Mouse (Mus musculus) forebrain, embryonic 11.5 days (tissue): Measurements from ENCODE around the gene Efnb2. TPM values are rescaled to one million over a fixed set of nuclear protein-coding genes. Genes with fewer than 3 reads are reported as not detected.

Experiments
- ATAC-seq: fragments of 200-750 bp; cut with Nextera tagmentation; replicated peaks from 2 replicates; pipeline ENCODE4 v1.8.0; 2017; ENCODE audit warnings: moderate TSS enrichment; ENCODE audit not compliant: low FRiP score
- DNase-seq: peaks from one replicate; pipeline ENCODE4 v3.0.0-alpha.2; 2017; ENCODE audit warnings: low spot score
- H3K27ac ChIP-seq: fragments of 300-500 bp; sonication (generic); 2 replicates; pipeline ENCODE4 v1.5.1; 2014; ENCODE audit warnings: low read depth, low read length
- H3K27me3 ChIP-seq: fragments of 300-500 bp; sonication (generic); 2 replicates; pipeline ENCODE4 v1.6.1; 2014; ENCODE audit warnings: mild to moderate bottlenecking, low read length, mixed read lengths; ENCODE audit not compliant: control insufficient read depth, insufficient read depth
- H3K36me3 ChIP-seq: fragments of 300-500 bp; sonication (generic); 2 replicates; pipeline ENCODE4 v1.6.1; 2014; ENCODE audit warnings: mild to moderate bottlenecking, low read length, moderate library complexity, mixed read lengths; ENCODE audit not compliant: control insufficient read depth, insufficient read depth
- H3K4me1 ChIP-seq: fragments of 300-500 bp; sonication (generic); replicated peaks from 2 replicates; pipeline ENCODE4 v1.6.1; 2014; ENCODE audit warnings: low read length, mixed read lengths; ENCODE audit not compliant: control insufficient read depth, insufficient read depth
- H3K4me2 ChIP-seq: fragments of 300-500 bp; sonication (generic); 2 replicates; pipeline ENCODE4 v1.6.1; 2014; ENCODE audit warnings: low read depth, mild to moderate bottlenecking, low read length, moderate library complexity, mixed read lengths; ENCODE audit not compliant: severe bottlenecking
- H3K4me3 ChIP-seq: fragments of 300-500 bp; sonication (generic); 2 replicates; pipeline ENCODE4 v1.5.1; 2014; ENCODE audit warnings: low read depth, low read length
- H3K9ac ChIP-seq: fragments of 300-500 bp; sonication (generic); 2 replicates; pipeline ENCODE4 v1.6.1; 2014; ENCODE audit warnings: low read length
- H3K9me3 ChIP-seq: fragments of 300-500 bp; sonication (generic); 2 replicates; pipeline ENCODE4 v1.6.1; 2016; ENCODE audit warnings: low read length, mixed read lengths; ENCODE audit not compliant: control insufficient read depth
- WGBS: fragments of 180-500 bp; shearing (Covaris S2); extraction: QIAGEN DNeasy Blood & Tissue Kit; methylation state at CpG from one replicate; pipeline ENCODE4 v1.1.7; 2014; 5-methylcytosine and 5-hydroxymethylcytosine counted together
- polyA plus RNA-seq: library from polyadenylated mRNA; unstranded; fragments of >200 nt; fragmentation: Nextera tagmentation; extraction: Ambion mirVana; gene quantifications from 2 replicates; pipeline ENCODE4 v1.2.1, GENCODE M21; 2014

Efnb2 gene
- polyA plus RNA-seq, 1 experiment from 2014 or later, result 51.8 TPM

DNA sequence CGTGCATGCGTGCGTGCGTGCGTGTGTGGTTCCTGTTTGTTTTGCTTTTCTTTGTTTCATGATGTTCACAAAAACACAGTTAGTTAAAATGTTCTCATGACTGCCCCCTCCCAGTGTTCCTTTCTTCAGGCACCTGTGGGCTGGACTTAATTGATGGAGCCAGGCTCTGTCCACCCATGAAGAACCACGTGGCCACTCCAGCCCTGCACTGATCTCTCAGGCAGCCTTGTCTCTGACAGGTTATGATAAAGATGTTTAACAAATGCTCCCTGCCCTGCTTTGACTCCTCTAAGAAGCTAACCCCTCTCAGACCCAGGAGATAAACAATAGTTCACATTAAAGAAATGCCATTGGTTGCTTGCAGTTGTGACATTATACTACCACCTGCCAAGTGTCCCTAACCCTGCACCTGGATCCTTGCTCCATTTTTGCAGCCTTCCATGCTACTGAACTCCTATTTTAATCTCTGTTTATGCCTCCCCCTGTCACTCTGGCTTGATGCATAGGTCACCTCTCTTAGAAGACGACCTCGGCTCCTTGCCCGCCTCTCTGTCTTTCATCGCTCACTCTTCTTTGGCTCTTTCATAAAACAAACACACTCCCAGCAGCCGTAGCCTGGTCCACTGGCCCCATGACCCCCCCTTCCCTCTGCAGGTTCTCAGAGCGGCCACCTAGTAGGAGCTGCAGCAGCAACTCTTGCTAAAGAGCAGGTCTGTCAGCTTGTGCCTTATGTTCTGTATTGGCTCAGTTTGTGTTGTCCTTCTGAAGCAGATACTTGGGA lies 65.0 kb downstream of the Efnb2 start:
- H3K4me3 ChIP-seq, result no peak overlapping the region
- DNase-seq (peak; percentile 42), ATAC-seq (no peak)
- H3K9me3 ChIP-seq, result no peaks in the 10 kb centered on the region
- 63% methylated on average over 12 of the region's 12 CpGs for WGBS
- H3K36me3 ChIP-seq, result no peaks in the 10 kb centered on the region
- H3K27me3 ChIP-seq, result no peaks in the 10 kb centered on the region; the same call in 1 of the 2 replicates
- no peaks in the 10 kb centered on the region; the same call in 1 of the 2 replicates for H3K4me1 ChIP-seq
- no peak overlapping the region for H3K27ac ChIP-seq
- H3K4me2 ChIP-seq, result no peak overlapping the region
- H3K9ac ChIP-seq, result no peak overlapping the region

- H3K27me3 ChIP-seq, result no peaks in the 10 kb centered on the region; the same call in 1 of the 2 replicates
- ATAC-seq, result no peak
- 83% methylated on average over 7 of the region's 7 CpGs for WGBS
Observed at GRCm38 (mm10) chr8:8593812-8594211, 67.2 kb downstream of the Efnb2 start.

DNA sequence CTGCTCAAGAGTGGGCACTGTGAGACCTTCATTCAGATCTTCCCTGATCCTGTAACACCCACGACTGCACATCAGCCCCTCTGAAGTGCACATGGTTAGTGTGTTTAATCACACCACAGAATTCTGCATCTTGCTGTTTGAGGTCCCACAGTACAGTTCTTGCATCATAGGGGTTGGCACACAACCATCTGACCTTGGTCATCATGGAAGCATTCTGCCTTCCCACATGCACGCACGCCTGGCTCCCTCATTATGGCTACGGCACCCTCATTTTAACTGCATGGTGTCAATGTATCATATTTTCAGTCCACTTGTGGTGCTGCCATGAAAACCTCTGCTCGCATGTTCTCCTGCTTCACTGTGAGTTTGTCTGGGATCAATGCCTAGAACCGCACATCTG lies 67.7 kb downstream of the Efnb2 start:
- no peak overlapping the region for H3K27ac ChIP-seq
- H3K9me3 ChIP-seq, result no peaks in the 10 kb centered on the region
- no peak overlapping the region for H3K4me2 ChIP-seq
- no peak overlapping the region for H3K9ac ChIP-seq
- H3K36me3 ChIP-seq, result no peaks in the 10 kb centered on the region
- H3K27me3 ChIP-seq, result no peaks in the 10 kb centered on the region; the same call in 1 of the 2 replicates
- H3K4me3 ChIP-seq, result no peak overlapping the region
- 96% methylated on average over 6 of the region's 6 CpGs for WGBS
- ATAC-seq (no peak), DNase-seq (peak; percentile 3)
- no peaks in the 10 kb centered on the region; the same call in 1 of the 2 replicates for H3K4me1 ChIP-seq

More at GRCm38 (mm10) chr8:8593812-8594211, 67.2 kb downstream of the Efnb2 start:
- Histone ChIP-seq H3K27ac (no peak overlapping the region), H3K9me3 (no peaks in the 10 kb centered on the region), H3K4me2 (no peak overlapping the region), H3K36me3 (no peaks in the 10 kb centered on the region), H3K9ac (no peak overlapping the region), H3K4me1 (no peaks in the 10 kb centered on the region; the same call in 1 of the 2 replicates), H3K4me3 (no peak overlapping the region)
- no peak for DNase-seq

- 90% methylated on average over 3 of the region's 3 CpGs for WGBS
- no peak overlapping the region for H3K9ac ChIP-seq
- no peaks in the 10 kb centered on the region; the same call in 1 of the 2 replicates for H3K4me1 ChIP-seq
- no peaks in the 10 kb centered on the region for H3K9me3 ChIP-seq
- no peaks in the 10 kb centered on the region; the same call in 1 of the 2 replicates for H3K27me3 ChIP-seq
- no peaks in the 10 kb centered on the region for H3K36me3 ChIP-seq
- H3K27ac ChIP-seq, result no peak overlapping the region
- DNase-seq, result peak; percentile 35
- no peak overlapping the region for H3K4me2 ChIP-seq
- H3K4me3 ChIP-seq, result no peak overlapping the region
- ATAC-seq, result no peak
Observed at GRCm38 (mm10) chr8:8592331-8592730, 68.7 kb downstream of the Efnb2 start.

- 86% methylated on average over 4 of the region's 4 CpGs for WGBS
- no peak overlapping the region for H3K27ac ChIP-seq
- no peak overlapping the region for H3K4me2 ChIP-seq
Observed at GRCm38 (mm10) chr8:8583981-8584377, 77.1 kb downstream of the Efnb2 start.

GRCm38 (mm10) chr8:8583290-8583980 lies 77.6 kb downstream of the Efnb2 start:
- WGBS, result 90% methylated on average over 4 of the region's 4 CpGs
- Histone ChIP-seq H3K27ac (no peak overlapping the region), H3K4me2 (no peak overlapping the region), H3K9me3 (no peaks in the 10 kb centered on the region), H3K4me1 (no peaks in the 10 kb centered on the region), H3K36me3 (no peaks in the 10 kb centered on the region), H3K9ac (no peak overlapping the region), H3K4me3 (no peak overlapping the region), H3K27me3 (no peaks in the 10 kb centered on the region)
- DNase-seq, result no peak
- ATAC-seq, result no peak

More at GRCm38 (mm10) chr8:8583981-8584377, 77.1 kb downstream of the Efnb2 start:
- Histone ChIP-seq H3K4me3 (no peak overlapping the region), H3K9me3 (no peaks in the 10 kb centered on the region), H3K9ac (no peak overlapping the region), H3K4me1 (no peaks in the 10 kb centered on the region), H3K36me3 (no peaks in the 10 kb centered on the region), H3K27me3 (no peaks in the 10 kb centered on the region)
- no peak for ATAC-seq
- DNase-seq, result no peak

DNA sequence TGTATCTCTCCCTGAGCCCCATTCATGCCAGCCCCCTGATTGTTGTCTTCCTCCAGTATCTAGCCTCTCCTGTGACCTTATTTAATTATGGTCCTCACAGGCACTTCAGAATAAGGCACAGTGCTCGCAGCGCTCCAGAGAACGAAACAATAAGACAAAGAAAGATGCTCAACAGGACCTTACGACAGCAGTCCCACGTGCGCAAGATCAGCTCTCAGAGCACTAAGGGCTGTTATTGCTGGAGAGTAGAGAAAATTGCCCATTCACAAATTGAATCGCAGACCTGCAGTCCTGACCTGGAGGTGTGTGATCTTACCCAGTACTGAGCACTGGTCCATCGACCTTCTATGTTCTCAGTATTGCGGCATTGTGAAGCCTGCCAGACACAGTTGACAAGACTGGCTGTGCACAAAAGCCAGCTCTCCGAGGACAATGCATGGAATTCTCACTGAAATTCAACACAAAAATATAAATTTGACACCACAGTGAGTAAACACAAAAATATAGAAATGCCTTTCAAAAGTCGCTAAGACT lies 83.2 kb downstream of the Efnb2 start:
- peaks cover 9% of the 10 kb centered on the region; the same call in 1 of the 2 replicates for H3K4me1 ChIP-seq
- 0 out of 2 replicates have a peak, but pooled peaks cover 2% of the 10 kb centered on the region for H3K27me3 ChIP-seq
- H3K9ac ChIP-seq, result no peak overlapping the region
- H3K9me3 ChIP-seq, result no peaks in the 10 kb centered on the region
- 47% methylated on average over 11 of the region's 11 CpGs for WGBS
- H3K36me3 ChIP-seq, result no peaks in the 10 kb centered on the region
- ATAC-seq (no peak), DNase-seq (no peak)
- no peak overlapping the region for H3K4me2 ChIP-seq
- H3K4me3 ChIP-seq, result no peak overlapping the region
- no peak overlapping the region for H3K27ac ChIP-seq

DNA sequence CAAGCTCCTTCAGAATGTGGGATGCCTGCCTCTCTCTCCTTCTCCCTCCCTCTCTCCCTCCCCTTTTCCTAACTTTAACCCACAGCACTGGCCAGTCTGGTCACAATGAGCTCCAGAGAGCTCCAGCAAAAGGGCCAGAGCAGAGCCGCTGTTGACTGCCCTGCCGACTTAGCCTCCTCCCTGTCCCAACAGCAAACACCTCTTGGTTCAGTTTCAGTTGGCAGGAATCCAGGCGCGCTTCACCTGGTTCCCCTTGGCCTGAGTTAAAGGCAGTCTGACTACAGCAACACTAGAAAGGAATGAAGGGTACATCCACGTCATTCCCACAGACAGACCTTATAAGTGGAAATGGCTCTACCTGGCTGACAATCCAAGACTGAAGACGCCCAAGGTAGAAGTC lies 84.2 kb downstream of the Efnb2 start:
- no peak for DNase-seq
- Histone ChIP-seq H3K9ac (no peak overlapping the region), H3K27me3 (0 out of 2 replicates have a peak, but pooled peaks cover 2% of the 10 kb centered on the region), H3K9me3 (no peaks in the 10 kb centered on the region), H3K27ac (no peak overlapping the region), H3K36me3 (no peaks in the 10 kb centered on the region), H3K4me3 (no peak overlapping the region), H3K4me1 (peaks cover 12% of the 10 kb centered on the region; the same call in 1 of the 2 replicates), H3K4me2 (no peak overlapping the region)
- WGBS, result 91% methylated on average over 6 of the region's 6 CpGs
- ATAC-seq, result no peak
